Mouse (Mus musculus): ENCODE data around the gene Itgb2.

DNA sequence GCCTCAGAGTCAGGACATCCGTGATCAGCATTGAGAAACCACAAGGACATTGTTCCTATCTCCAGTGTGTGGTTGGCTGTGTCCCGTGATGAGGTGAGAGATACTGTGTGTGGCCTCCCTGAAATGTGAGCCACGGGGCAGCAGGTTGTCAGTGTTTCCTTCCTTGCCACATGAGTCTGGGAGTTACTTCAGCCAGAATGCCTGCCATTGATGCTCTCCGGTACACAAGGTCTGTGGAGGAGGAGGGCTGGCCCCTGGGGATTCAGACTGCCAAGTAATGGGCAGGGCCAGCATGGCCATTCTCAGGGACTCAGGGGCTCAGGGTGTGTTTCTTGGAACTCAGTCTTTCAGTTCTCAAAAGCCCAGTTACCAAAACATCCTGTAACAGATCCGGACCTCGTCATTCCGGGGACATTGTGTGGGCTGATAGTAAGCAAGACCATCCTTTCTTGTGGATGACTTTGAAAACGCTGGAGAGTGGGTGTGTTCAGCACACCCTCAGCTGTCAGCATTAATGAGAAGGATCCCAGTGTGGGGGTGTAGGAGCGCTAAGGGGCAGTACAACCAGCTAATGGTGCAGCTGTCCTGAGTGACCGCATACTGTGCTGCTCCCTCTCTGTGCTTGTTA is 53.9 kb downstream of the Itgb2 start:
- TF ChIP-seq CTCF (conservative IDR thresholded peaks at IDR 0.05; ENCODE audit: low read length), result no peak
- no peak for TF ChIP-seq POU5F1 (IDR thresholded peaks at IDR 0.05; ENCODE audit: borderline replicate concordance, low read length)

Measured in E14TG2a.4 (cell line).